In genomic region chr2:161704811-161705210, GRCm38 (mm10) we compare ENCODE assay signal across 12 mouse cellular contexts.
A peak's percentile ranks its signal among the peaks of the same experiment; 100 is the strongest.
DNase-seq lines count a peak whose midpoint lies in the region; ATAC-seq and TF ChIP-seq lines count a peak whose summit lies in the region.
"Had no signal": no experiment of that assay in that cellular context is flagged by ENCODE, and none has a peak within 500 bp of the region (broad histone marks: within the 10 kb centered on the region; RNA-seq: fewer than 3 reads in every experiment).

No protein-coding gene starts in this region.

- no peak for TF ChIP-seq EP300 in heart, postnatal 0 days (IDR thresholded peaks at IDR 0.05; ENCODE audit: low read depth)
- TF ChIP-seq EP300 in liver, postnatal 0 days (IDR thresholded peaks at IDR 0.05; ENCODE audit: low read depth) = no peak

- H3K9ac ChIP-seq in forebrain, embryonic 15.5 days (replicated peaks) = no peak overlapping the region
- no peak overlapping the region for H3K9ac ChIP-seq in forebrain, embryonic 11.5 days (ENCODE audit: low read length)
- H3K9ac ChIP-seq in heart, postnatal 0 days (replicated peaks; ENCODE audit: low read depth, low read length) = no peak overlapping the region
- H3K9ac ChIP-seq in heart, embryonic 11.5 days (ENCODE audit: low read depth, low read length) = no peak overlapping the region
- no peak overlapping the region for H3K9ac ChIP-seq in liver, postnatal 0 days (replicated peaks)
- H3K9ac ChIP-seq: lung, embryonic 14.5 days had no signal

- WGBS in forebrain, embryonic 15.5 days = 13% methylated on average over 8 of the region's 8 CpGs
- 18% methylated on average over 8 of the region's 8 CpGs for WGBS in forebrain, embryonic 11.5 days
- 12% methylated on average over 8 of the region's 8 CpGs for WGBS in heart, postnatal 0 days
- WGBS in heart, embryonic 11.5 days (ENCODE audit: insufficient replicate concordance) = 30% methylated on average over 8 of the region's 8 CpGs
- WGBS in liver, postnatal 0 days (ENCODE audit: insufficient replicate concordance) = 55% methylated on average over 8 of the region's 8 CpGs

- H3K4me3 ChIP-seq in forebrain, embryonic 15.5 days = no peak overlapping the region
- no peak overlapping the region for H3K4me3 ChIP-seq in forebrain, embryonic 11.5 days (ENCODE audit: low read depth, low read length)
- H3K4me3 ChIP-seq in heart, postnatal 0 days (ENCODE audit: low read depth, low read length) = no peak overlapping the region
- no peak overlapping the region for H3K4me3 ChIP-seq in heart, embryonic 11.5 days (ENCODE audit: low read depth, low read length)
- H3K4me3 ChIP-seq in liver, postnatal 0 days (ENCODE audit: low read depth, low read length) = no peak overlapping the region
- H3K4me3 ChIP-seq: gastrocnemius, adult 2 months; myocyte had no signal

- DNase-seq in forebrain, embryonic 11.5 days (ENCODE audit: low spot score) = no peak
- DNase-seq in heart, postnatal 0 days (ENCODE audit: low spot score) = no peak
- DNase-seq in retina, embryonic 14.5 days (ENCODE audit: low spot score) = peak; percentile 3
- no peak for DNase-seq in retina, postnatal 1 day
- no peak for DNase-seq in liver, postnatal 0 days
- DNase-seq: right cerebral cortex, postnatal 25 days; thymus, postnatal 4 days had no signal

- no peak for TF ChIP-seq CTCF in heart, postnatal 0 days (IDR thresholded peaks at IDR 0.05; ENCODE audit: low read depth)
- no peak for TF ChIP-seq CTCF in liver, postnatal 0 days (IDR thresholded peaks at IDR 0.05; ENCODE audit: low read depth)

- H3K9me3 ChIP-seq in forebrain, embryonic 15.5 days = no peaks in the 10 kb centered on the region
- no peaks in the 10 kb centered on the region for H3K9me3 ChIP-seq in forebrain, embryonic 11.5 days (ENCODE audit: control insufficient read depth, low read length)
- no peaks in the 10 kb centered on the region for H3K9me3 ChIP-seq in heart, postnatal 0 days (replicated peaks; ENCODE audit: control insufficient read depth, low read length)
- H3K9me3 ChIP-seq in heart, embryonic 11.5 days (replicated peaks; ENCODE audit: control insufficient read depth, low read length) = no peaks in the 10 kb centered on the region
- H3K9me3 ChIP-seq in liver, postnatal 0 days (ENCODE audit: low read length) = no peaks in the 10 kb centered on the region

- 0 out of 2 replicates have a peak overlapping the region, but pooled peaks have one; percentile 2 for H3K4me2 ChIP-seq in forebrain, embryonic 15.5 days (replicated peaks)
- no peak overlapping the region for H3K4me2 ChIP-seq in forebrain, embryonic 11.5 days (ENCODE audit: low read depth, low read length, severe bottlenecking)
- H3K4me2 ChIP-seq in heart, postnatal 0 days (ENCODE audit: low read depth, low read length) = peak overlapping the region; percentile 38
- no peak overlapping the region for H3K4me2 ChIP-seq in heart, embryonic 11.5 days
- H3K4me2 ChIP-seq in liver, postnatal 0 days (ENCODE audit: low read depth, low read length) = no peak overlapping the region
- H3K4me2 ChIP-seq: lung, embryonic 14.5 days had no signal

- no peak for ATAC-seq in forebrain, embryonic 15.5 days (replicated peaks)
- no peak for ATAC-seq in forebrain, embryonic 11.5 days (replicated peaks; ENCODE audit: low FRiP score)
- no peak for ATAC-seq in heart, postnatal 0 days (ENCODE audit: insufficient read depth, low read depth)
- ATAC-seq in heart, embryonic 11.5 days (replicated peaks; ENCODE audit: insufficient number of reproducible peaks, low FRiP score, low TSS enrichment) = no peak
- no peak for ATAC-seq in liver, postnatal 0 days

- H3K27me3 ChIP-seq in forebrain, embryonic 15.5 days = no peaks in the 10 kb centered on the region
- H3K27me3 ChIP-seq in forebrain, embryonic 11.5 days (ENCODE audit: control insufficient read depth, insufficient read depth, low read length) = no peaks in the 10 kb centered on the region
- H3K27me3 ChIP-seq in heart, postnatal 0 days (ENCODE audit: control insufficient read depth, insufficient read depth, low read length) = no peaks in the 10 kb centered on the region
- H3K27me3 ChIP-seq in heart, embryonic 11.5 days (ENCODE audit: control insufficient read depth, insufficient read depth, low read length) = no peaks in the 10 kb centered on the region
- no peaks in the 10 kb centered on the region for H3K27me3 ChIP-seq in liver, postnatal 0 days (ENCODE audit: insufficient read depth, low read length)

- peaks cover 16% of the 10 kb centered on the region for H3K4me1 ChIP-seq in forebrain, embryonic 15.5 days
- no peaks in the 10 kb centered on the region; the same call in 1 of the 2 replicates for H3K4me1 ChIP-seq in forebrain, embryonic 11.5 days (replicated peaks; ENCODE audit: control insufficient read depth, insufficient read depth, low read length)
- H3K4me1 ChIP-seq in heart, postnatal 0 days (ENCODE audit: control insufficient read depth, insufficient read depth) = 0 out of 2 replicates have a peak, but pooled peaks cover 6% of the 10 kb centered on the region
- H3K4me1 ChIP-seq in heart, embryonic 11.5 days (ENCODE audit: control insufficient read depth, insufficient read depth, low read length) = no peaks in the 10 kb centered on the region
- H3K4me1 ChIP-seq in liver, postnatal 0 days (ENCODE audit: insufficient read depth) = no peaks in the 10 kb centered on the region

- H3K36me3 ChIP-seq in forebrain, embryonic 15.5 days = no peaks in the 10 kb centered on the region
- no peaks in the 10 kb centered on the region for H3K36me3 ChIP-seq in forebrain, embryonic 11.5 days (ENCODE audit: control insufficient read depth, insufficient read depth, low read length)
- H3K36me3 ChIP-seq in heart, postnatal 0 days (replicated peaks; ENCODE audit: control insufficient read depth, insufficient read depth, low read length) = no peaks in the 10 kb centered on the region
- H3K36me3 ChIP-seq in heart, embryonic 11.5 days (ENCODE audit: control insufficient read depth, insufficient read depth, low read length) = no peaks in the 10 kb centered on the region
- H3K36me3 ChIP-seq in liver, postnatal 0 days (replicated peaks; ENCODE audit: insufficient read depth, low read length) = no peaks in the 10 kb centered on the region

- no peak overlapping the region for H3K27ac ChIP-seq in forebrain, embryonic 15.5 days (replicated peaks)
- H3K27ac ChIP-seq in forebrain, embryonic 11.5 days (ENCODE audit: low read depth, low read length) = no peak overlapping the region
- peak overlapping the region; percentile 5; the same call in 1 of the 2 replicates for H3K27ac ChIP-seq in heart, postnatal 0 days (ENCODE audit: low read depth)
- no peak overlapping the region for H3K27ac ChIP-seq in heart, embryonic 11.5 days (ENCODE audit: low read depth, low read length)
- H3K27ac ChIP-seq in liver, postnatal 0 days (ENCODE audit: low read depth) = no peak overlapping the region
- H3K27ac ChIP-seq: gastrocnemius, adult 2 months had no signal

Comparison
In these comparisons a context has a peak if more than half of its experiments do, and no peak if none do; other contexts are left out.
1. H3K4me2 ChIP-seq: peak in forebrain, embryonic 15.5 days (single experiment) and heart, postnatal 0 days (single experiment); none in forebrain, embryonic 11.5 days (single experiment), heart, embryonic 11.5 days (single experiment) and liver, postnatal 0 days (single experiment).